Mouse (Mus musculus): ENCODE measurements at regions not wholly inside any gene's neighbourhood (a gene's known extent, or its start where the extent isn't known, plus 50 kb on each side); places are given as distances from the start of the nearest gene placed in this dataset.
A peak's percentile ranks its signal among the peaks of the same experiment; 100 is the strongest.

- no peaks in the 10 kb centered on the region for H3K36me3 ChIP-seq (ENCODE audit: control insufficient read depth, insufficient read depth, low read length)
- no peak overlapping the region for H3K4me3 ChIP-seq (ENCODE audit: low read depth, low read length)
- H3K27ac ChIP-seq (ENCODE audit: low read depth, low read length): no peak overlapping the region
- H3K4me2 ChIP-seq (ENCODE audit: low read depth, low read length): no peak overlapping the region
- ATAC-seq (ENCODE audit: low read depth): no peak
- no peaks in the 10 kb centered on the region for H3K27me3 ChIP-seq (ENCODE audit: control insufficient read depth, insufficient read depth, low read length)
- H3K4me1 ChIP-seq (ENCODE audit: control insufficient read depth, insufficient read depth, low read length): peaks cover 7% of the 10 kb centered on the region; the same call in 1 of the 2 replicates
- no peak overlapping the region for H3K9ac ChIP-seq (replicated peaks; ENCODE audit: low read depth, low read length)
- no peaks in the 10 kb centered on the region for H3K9me3 ChIP-seq (ENCODE audit: control insufficient read depth, low read length)
- 62% methylated on average over 11 of the region's 11 CpGs for WGBS
These were observed 187.4 kb upstream of the Igsf21 start for GRCm38 (mm10) chr4:140433744-140434542.

- H3K4me1 ChIP-seq (ENCODE audit: control insufficient read depth, insufficient read depth, low read length): peaks cover 7% of the 10 kb centered on the region; the same call in 1 of the 2 replicates
- H3K4me3 ChIP-seq (ENCODE audit: low read depth, low read length): no peak overlapping the region
- WGBS: 86% methylated on average over 7 of the region's 7 CpGs
- no peak for ATAC-seq (ENCODE audit: low read depth)
- no peak overlapping the region for H3K4me2 ChIP-seq (ENCODE audit: low read depth, low read length)
- H3K9me3 ChIP-seq (ENCODE audit: control insufficient read depth, low read length): no peaks in the 10 kb centered on the region
- H3K9ac ChIP-seq (replicated peaks; ENCODE audit: low read depth, low read length): no peak overlapping the region
- no peaks in the 10 kb centered on the region for H3K36me3 ChIP-seq (ENCODE audit: control insufficient read depth, insufficient read depth, low read length)
- H3K27me3 ChIP-seq (ENCODE audit: control insufficient read depth, insufficient read depth, low read length): no peaks in the 10 kb centered on the region
- H3K27ac ChIP-seq (ENCODE audit: low read depth, low read length): no peak overlapping the region
These were observed 185.5 kb upstream of the Igsf21 start for GRCm38 (mm10) chr4:140432101-140432500.

GRCm38 (mm10) chr4:140427039-140427438, 180.5 kb upstream of the Igsf21 start:
- Histone ChIP-seq H3K27ac (ENCODE audit: low read depth, low read length) (no peak overlapping the region), H3K4me3 (ENCODE audit: low read depth, low read length) (no peak overlapping the region), H3K9me3 (ENCODE audit: control insufficient read depth, low read length) (no peaks in the 10 kb centered on the region), H3K9ac (replicated peaks; ENCODE audit: low read depth, low read length) (no peak overlapping the region), H3K36me3 (ENCODE audit: control insufficient read depth, insufficient read depth, low read length) (no peaks in the 10 kb centered on the region), H3K4me1 (ENCODE audit: control insufficient read depth, insufficient read depth, low read length) (no peaks in the 10 kb centered on the region), H3K27me3 (ENCODE audit: control insufficient read depth, insufficient read depth, low read length) (no peaks in the 10 kb centered on the region), H3K4me2 (ENCODE audit: low read depth, low read length) (no peak overlapping the region)
- no peak for ATAC-seq (ENCODE audit: low read depth)
- 75% methylated on average over 3 of the region's 3 CpGs for WGBS

- Histone ChIP-seq H3K36me3 (ENCODE audit: control insufficient read depth, insufficient read depth, low read length) (no peaks in the 10 kb centered on the region), H3K27ac (ENCODE audit: low read depth, low read length) (no peak overlapping the region), H3K9me3 (ENCODE audit: control insufficient read depth, low read length) (no peaks in the 10 kb centered on the region), H3K4me3 (ENCODE audit: low read depth, low read length) (no peak overlapping the region), H3K27me3 (ENCODE audit: control insufficient read depth, insufficient read depth, low read length) (no peaks in the 10 kb centered on the region), H3K9ac (replicated peaks; ENCODE audit: low read depth, low read length) (no peak overlapping the region), H3K4me2 (ENCODE audit: low read depth, low read length) (no peak overlapping the region), H3K4me1 (ENCODE audit: control insufficient read depth, insufficient read depth, low read length) (no peaks in the 10 kb centered on the region)
- WGBS: 93% methylated on average over 10 of the region's 10 CpGs
- ATAC-seq (ENCODE audit: low read depth): no peak
These were observed 177.2 kb upstream of the Igsf21 start for GRCm38 (mm10) chr4:140423791-140424190.

GRCm38 (mm10) chr4:140421926-140422585, 175.5 kb upstream of the Igsf21 start:
- ATAC-seq (ENCODE audit: low read depth): no peak
- no peaks in the 10 kb centered on the region for H3K36me3 ChIP-seq (ENCODE audit: control insufficient read depth, insufficient read depth, low read length)
- no peak overlapping the region for H3K9ac ChIP-seq (replicated peaks; ENCODE audit: low read depth, low read length)
- H3K4me1 ChIP-seq (ENCODE audit: control insufficient read depth, insufficient read depth, low read length): no peaks in the 10 kb centered on the region
- no peaks in the 10 kb centered on the region for H3K27me3 ChIP-seq (ENCODE audit: control insufficient read depth, insufficient read depth, low read length)
- no peak overlapping the region for H3K4me3 ChIP-seq (ENCODE audit: low read depth, low read length)
- no peak overlapping the region for H3K4me2 ChIP-seq (ENCODE audit: low read depth, low read length)
- no peak overlapping the region for H3K27ac ChIP-seq (ENCODE audit: low read depth, low read length)
- no peaks in the 10 kb centered on the region for H3K9me3 ChIP-seq (ENCODE audit: control insufficient read depth, low read length)
- WGBS: 79% methylated on average over 7 of the region's 7 CpGs

GRCm38 (mm10) chr4:140419720-140420412, 173.3 kb upstream of the Igsf21 start:
- Histone ChIP-seq H3K27ac (ENCODE audit: low read depth, low read length) (no peak overlapping the region), H3K9ac (replicated peaks; ENCODE audit: low read depth, low read length) (no peak overlapping the region), H3K9me3 (ENCODE audit: control insufficient read depth, low read length) (no peaks in the 10 kb centered on the region), H3K4me1 (ENCODE audit: control insufficient read depth, insufficient read depth, low read length) (no peaks in the 10 kb centered on the region), H3K36me3 (ENCODE audit: control insufficient read depth, insufficient read depth, low read length) (no peaks in the 10 kb centered on the region), H3K4me3 (ENCODE audit: low read depth, low read length) (no peak overlapping the region), H3K4me2 (ENCODE audit: low read depth, low read length) (no peak overlapping the region), H3K27me3 (ENCODE audit: control insufficient read depth, insufficient read depth, low read length) (no peaks in the 10 kb centered on the region)
- WGBS: 69% methylated on average over 15 of the region's 15 CpGs
- ATAC-seq (ENCODE audit: low read depth): no peak

- H3K4me3 ChIP-seq (ENCODE audit: low read depth, low read length): no peak overlapping the region
- H3K36me3 ChIP-seq (ENCODE audit: control insufficient read depth, insufficient read depth, low read length): no peaks in the 10 kb centered on the region
- 46% methylated on average over 15 of the region's 17 CpGs for WGBS
- peak; percentile 61; the same call in 1 of the 2 replicates for ATAC-seq (ENCODE audit: low read depth)
- H3K27me3 ChIP-seq (ENCODE audit: control insufficient read depth, insufficient read depth, low read length): no peaks in the 10 kb centered on the region
- H3K4me1 ChIP-seq (ENCODE audit: control insufficient read depth, insufficient read depth, low read length): peaks cover 7% of the 10 kb centered on the region; the same call in 1 of the 2 replicates
- H3K9ac ChIP-seq (replicated peaks; ENCODE audit: low read depth, low read length): no peak overlapping the region
- peak overlapping the region; percentile 22; the same call in 1 of the 2 replicates for H3K27ac ChIP-seq (ENCODE audit: low read depth, low read length)
- H3K9me3 ChIP-seq (ENCODE audit: control insufficient read depth, low read length): no peaks in the 10 kb centered on the region
- H3K4me2 ChIP-seq (ENCODE audit: low read depth, low read length): no peak overlapping the region
These were observed 165.8 kb upstream of the Igsf21 start for GRCm38 (mm10) chr4:140412312-140412930.

GRCm38 (mm10) chr4:140408446-140408845, 161.9 kb upstream of the Igsf21 start:
- Histone ChIP-seq H3K4me3 (ENCODE audit: low read depth, low read length) (no peak overlapping the region), H3K4me1 (ENCODE audit: control insufficient read depth, insufficient read depth, low read length) (peaks cover 7% of the 10 kb centered on the region; the same call in 1 of the 2 replicates), H3K27me3 (ENCODE audit: control insufficient read depth, insufficient read depth, low read length) (no peaks in the 10 kb centered on the region), H3K9me3 (ENCODE audit: control insufficient read depth, low read length) (no peaks in the 10 kb centered on the region), H3K4me2 (ENCODE audit: low read depth, low read length) (no peak overlapping the region), H3K9ac (replicated peaks; ENCODE audit: low read depth, low read length) (no peak overlapping the region), H3K27ac (ENCODE audit: low read depth, low read length) (no peak overlapping the region), H3K36me3 (ENCODE audit: control insufficient read depth, insufficient read depth, low read length) (no peaks in the 10 kb centered on the region)
- WGBS: 91% methylated on average over 5 of the region's 5 CpGs
- ATAC-seq (ENCODE audit: low read depth): no peak
